Comparison of ENCODE assay signal across 9 mouse cellular contexts in genomic region chr2:158550067-158550466, GRCm38 (mm10). TPM values are rescaled to one million over a fixed set of nuclear protein-coding genes. Genes with fewer than 3 reads are reported as not detected.
DNase-seq lines count a peak whose midpoint lies in the region; ATAC-seq and TF ChIP-seq lines count a peak whose summit lies in the region.
"Had no signal": no experiment of that assay in that cellular context is flagged by ENCODE, and none has a peak within 500 bp of the region (broad histone marks: within the 10 kb centered on the region; RNA-seq: fewer than 3 reads in every experiment).

No protein-coding gene starts in this region.

- no peak overlapping the region for H3K9ac ChIP-seq in liver, postnatal 0 days (replicated peaks)
- H3K9ac ChIP-seq: embryonic facial prominence, embryonic 15.5 days had no signal

- in situ Hi-C loops in Patski (cut with MboI; ENCODE audit: low pct_unique_long_range_greater_than_20kb) = no loop called here

- TF ChIP-seq CTCF in Patski (IDR thresholded peaks at IDR 0.05) = peak; percentile 82
- peak; percentile 89 for TF ChIP-seq CTCF in liver, postnatal 0 days (IDR thresholded peaks at IDR 0.05; ENCODE audit: low read depth)
- TF ChIP-seq CTCF in thymus, adult 2 months (IDR thresholded peaks at IDR 0.05; ENCODE audit: borderline replicate concordance, control insufficient read depth, extremely low read depth, insufficient read depth, low read length, poor library complexity) = peak; percentile 65; the same call in 1 of the 2 replicates

- no peak overlapping the region for H3K4me3 ChIP-seq in liver, postnatal 0 days (ENCODE audit: low read depth, low read length)
- H3K4me3 ChIP-seq in thymus, adult 2 months (ENCODE audit: control insufficient read depth, insufficient read depth, low read length) = no peak overlapping the region
- H3K4me3 ChIP-seq: embryonic facial prominence, embryonic 15.5 days had no signal

- CTCF ChIA-PET in Patski (lab: Charles Lee) = interaction anchor here (0.9 to 3.1 kb wide), 6 partner anchors 20 to 103 kb away, joined by 3 to 17 read pairs (median 5); no protein-coding TSS in a partner anchor

- H3K4me1 ChIP-seq in liver, postnatal 0 days (ENCODE audit: insufficient read depth) = no peaks in the 10 kb centered on the region
- no peaks in the 10 kb centered on the region for H3K4me1 ChIP-seq in thymus, adult 2 months (replicated peaks; ENCODE audit: control insufficient read depth, insufficient read depth, low read length)

- no peak overlapping the region for H3K4me2 ChIP-seq in liver, postnatal 0 days (ENCODE audit: low read depth, low read length)
- H3K4me2 ChIP-seq: embryonic facial prominence, embryonic 15.5 days had no signal

- TF ChIP-seq POLR2A in thymus, adult 2 months (IDR thresholded peaks at IDR 0.05; ENCODE audit: control insufficient read depth, extremely low read depth, insufficient read depth, low read length, poor library complexity) = no peak

- H3K9me3 ChIP-seq in liver, postnatal 0 days (ENCODE audit: low read length) = no peaks in the 10 kb centered on the region
- H3K9me3 ChIP-seq: embryonic facial prominence, embryonic 15.5 days had no signal

- no peaks in the 10 kb centered on the region for H3K36me3 ChIP-seq in liver, postnatal 0 days (replicated peaks; ENCODE audit: insufficient read depth, low read length)
- H3K36me3 ChIP-seq in thymus, adult 2 months (ENCODE audit: control insufficient read depth, insufficient read depth, low read length) = no peaks in the 10 kb centered on the region
- H3K36me3 ChIP-seq: embryonic facial prominence, embryonic 15.5 days had no signal

- H3K27me3 ChIP-seq in Patski = peaks cover 16% of the 10 kb centered on the region
- peaks cover 27% of the 10 kb centered on the region for H3K27me3 ChIP-seq in liver, postnatal 0 days (ENCODE audit: insufficient read depth, low read length)
- H3K27me3 ChIP-seq in thymus, adult 2 months (ENCODE audit: control insufficient read depth, insufficient read depth, low read length) = peaks cover 6% of the 10 kb centered on the region; the same call in 1 of the 2 replicates

- no peak for TF ChIP-seq EP300 in liver, postnatal 0 days (IDR thresholded peaks at IDR 0.05; ENCODE audit: low read depth)

- no peak overlapping the region for H3K27ac ChIP-seq in liver, postnatal 0 days (ENCODE audit: low read depth)
- no peak overlapping the region for H3K27ac ChIP-seq in thymus, adult 2 months (ENCODE audit: control insufficient read depth, insufficient read depth, low read length)
- H3K27ac ChIP-seq: embryonic facial prominence, embryonic 15.5 days had no signal

- peak; percentile 83 for ATAC-seq in Patski
- ATAC-seq in liver, postnatal 0 days = peak; percentile 25; the same call in 1 of the 2 replicates

- POLR2A ChIA-PET in Patski (lab: Charles Lee) = no interaction called here

- peak; percentile 86 for DNase-seq in 3T3-L1 (ENCODE audit: low read depth, low spot score)
- no peak for DNase-seq in Patski (ENCODE audit: low read depth, low spot score)
- DNase-seq in cerebellum, postnatal 10 days = peak; percentile 94 to 96
- DNase-seq in gastrocnemius, adult 18-20 months (ENCODE audit: low spot score) = peak; percentile 64
- peak; percentile 78 for DNase-seq in kidney, postnatal 14 days
- DNase-seq in liver, postnatal 0 days = peak; percentile 84
- DNase-seq in ovary, postnatal 10 days (ENCODE audit: low spot score) = peak; percentile 45
- peak; percentile 78 for DNase-seq in thymus, adult 2 months

- 4% methylated on average over 3 of the region's 3 CpGs for WGBS in liver, postnatal 0 days (ENCODE audit: insufficient replicate concordance)
- 4% methylated on average over 3 of the region's 3 CpGs for WGBS in thymus, adult 2 months

RNA-seq across cellular contexts. Expression of gene Arhgap40, which starts 37.5 kb away (rescaled TPM):
- 0.18 TPM for polyA plus RNA-seq in Patski (2021)
- not detected for total RNA-seq in gastrocnemius, adult 18-20 months (2021)
- not detected in 2 replicates for polyA plus RNA-seq in liver, postnatal 0 days (2015; fragmentation: Nextera tagmentation; extraction: Ambion mirVana)
- 0.06 and 0.24 TPM in 2 replicates for polyA plus RNA-seq in thymus, adult 2 months (2012; rRNA removed)

RNA-seq across cellular contexts. Expression of gene Adig, which starts 47.7 kb away (rescaled TPM):
- polyA plus RNA-seq in Patski (2021) = not detected
- total RNA-seq in gastrocnemius, adult 18-20 months (2021) = 1 to 10 TPM; 4.0 to 5.9 TPM
- polyA plus RNA-seq in liver, postnatal 0 days (2015; fragmentation: Nextera tagmentation; extraction: Ambion mirVana) = not detected in 2 replicates
- polyA plus RNA-seq in thymus, adult 2 months (2012; rRNA removed) = 20.8 and 23.1 TPM in 2 replicates

Comparison
In these comparisons a context has a peak if more than half of its experiments do, and no peak if none do; other contexts are left out.
1. RNA of gene Adig, which starts 47.7 kb away (polyA plus RNA-seq): 20.8 to 23.1 TPM in thymus, adult 2 months; not detected in Patski (single experiment) and not detected in liver, postnatal 0 days; every median in the first group is over 10 times any median in the second.
2. Peak in every context shown above with its lines, with median percentiles within 50 percentile points of each other: CTCF ChIP-seq.